Mouse (Mus musculus): ENCODE results near the gene Ccdc190. TPM values are rescaled to one million over a fixed set of nuclear protein-coding genes. Genes with fewer than 3 reads are reported as not detected.
A peak's percentile ranks its signal among the peaks of the same experiment; 100 is the strongest.

Gene Ccdc190
- total RNA-seq, 2 experiments from 2014 or later: 0.34 to 0.59 TPM

GRCm38 (mm10) chr1:169932122-169932746, 3.8 kb downstream of the Ccdc190 start:
- no peak for DNase-seq (ENCODE audit: low spot score in 2 of 2)

GRCm38 (mm10) chr1:169934005-169934725, 5.7 kb downstream of the Ccdc190 start:
- no peak for DNase-seq (ENCODE audit: low spot score in 2 of 2)

- DNase-seq (ENCODE audit: low spot score in 2 of 2): no peak
Measured at GRCm38 (mm10) chr1:169939345-169939744, 10.9 kb downstream of the Ccdc190 start.

GRCm38 (mm10) chr1:169946004-169946403, 17.6 kb downstream of the Ccdc190 start:
- DNase-seq (ENCODE audit: low spot score in 2 of 2): no peak

GRCm38 (mm10) chr1:169947654-169948053, 19.2 kb downstream of the Ccdc190 start:
- DNase-seq (ENCODE audit: low spot score in 2 of 2): no peak

GRCm38 (mm10) chr1:169948280-169948679, 19.8 kb downstream of the Ccdc190 start:
- no peak for DNase-seq (ENCODE audit: low spot score in 2 of 2)

- no peak for DNase-seq (ENCODE audit: low spot score in 2 of 2)
Measured at GRCm38 (mm10) chr1:169948866-169949265, 20.4 kb downstream of the Ccdc190 start.

- DNase-seq (ENCODE audit: low spot score in 2 of 2): no peak
Measured at GRCm38 (mm10) chr1:169949981-169950380, 21.5 kb downstream of the Ccdc190 start.

- DNase-seq (ENCODE audit: low spot score in 2 of 2): no peak
Measured at GRCm38 (mm10) chr1:169950651-169951050, 22.2 kb downstream of the Ccdc190 start.

GRCm38 (mm10) chr1:169951561-169951960, 23.1 kb downstream of the Ccdc190 start:
- DNase-seq (ENCODE audit: low spot score in 2 of 2): no peak

- no peak for DNase-seq (ENCODE audit: low spot score in 2 of 2)
Measured at GRCm38 (mm10) chr1:169952636-169953035, 24.2 kb downstream of the Ccdc190 start.

GRCm38 (mm10) chr1:169953106-169953505, 24.7 kb downstream of the Ccdc190 start:
- DNase-seq (ENCODE audit: low spot score in 2 of 2): no peak

GRCm38 (mm10) chr1:169968792-169969515, 40.5 kb downstream of the Ccdc190 start, which contains the start of gene Hsd17b7:
Hsd17b7 (minus strand) TSS chr1:169969241.
- peak; percentile 95 to 97 for DNase-seq (ENCODE audit: low spot score in 2 of 2)

- no peak for DNase-seq (ENCODE audit: low spot score in 2 of 2)
Measured at GRCm38 (mm10) chr1:169969516-169969886, 41.1 kb downstream of the Ccdc190 start.

GRCm38 (mm10) chr1:169970936-169971335, 42.5 kb downstream of the Ccdc190 start:
- DNase-seq (ENCODE audit: low spot score in 2 of 2): no peak

GRCm38 (mm10) chr1:169971998-169972397, 43.5 kb downstream of the Ccdc190 start:
- DNase-seq (ENCODE audit: low spot score in 2 of 2): no peak

- no peak for DNase-seq (ENCODE audit: low spot score in 2 of 2)
Measured at GRCm38 (mm10) chr1:169977621-169978020, 49.2 kb downstream of the Ccdc190 start.

Other genes starting within 250 kb of the Ccdc190 start
- gene Rgs4, start 181.0 kb upstream of the Ccdc190 start, total RNA-seq (2021): 10 to 100 TPM; 52.7 to 55.5 TPM
- gene Hsd17b7, start 40.6 kb downstream of the Ccdc190 start, total RNA-seq (2021): 10 to 100 TPM; 10.5 to 12.5 TPM
- 10 to 100 TPM; 25.5 to 26.4 TPM for gene Ddr2, start 182.1 kb downstream of the Ccdc190 start, total RNA-seq (2021)
- 10 to 100 TPM; 33.0 to 33.7 TPM for gene Uap1, start 246.3 kb downstream of the Ccdc190 start, total RNA-seq (2021)